Mouse (Mus musculus): ENCODE measurements around the gene Tmem136. TPM values are rescaled to one million over a fixed set of nuclear protein-coding genes. Genes with fewer than 3 reads are reported as not detected.

Gene Tmem136
- total and polyA plus RNA-seq, 3 experiments = 0.62 to 2.0 TPM; not detected in 1

- Histone ChIP-seq H3K27ac (ENCODE audit: control insufficient read depth, low read depth, low read length) (peak overlapping the region; percentile 93), H3K4me1 (ENCODE audit: control insufficient read depth in 1 of 2, insufficient read depth in 2 of 2, low read length in 2 of 2) (peaks cover 11 to 21% of the 10 kb centered on the region in 2 experiments), H3K27me3 (ENCODE audit: control insufficient read depth in 1 of 2, insufficient read depth in 2 of 2, low read length in 2 of 2) (no peaks in the 10 kb centered on the region), H3K9me3 (replicated peaks; ENCODE audit: insufficient read depth, low read length) (no peaks in the 10 kb centered on the region), H3K36me3 (ENCODE audit: control insufficient read depth in 1 of 2, insufficient read depth in 2 of 2, low read length in 2 of 2) (peaks cover 0 to 42% of the 10 kb centered on the region in 2 experiments; a peak in 2 of 4 replicates), H3K79me2 (ENCODE audit: control insufficient read depth, insufficient read depth, low read length, poor library complexity) (peaks cover 41% of the 10 kb centered on the region), H3K9ac (ENCODE audit: control insufficient read depth, low read depth, low read length, poor library complexity, severe bottlenecking) (peak overlapping the region; percentile 49), H3K4me3 (ENCODE audit: control insufficient read depth in 1 of 2, insufficient read depth in 1 of 2, low read depth in 2 of 2, low read length in 2 of 2) (peak overlapping the region; percentile 44 to 82)
- no peak for TF ChIP-seq CTCF (IDR thresholded peaks at IDR 0.05 in 2 of 3, conservative IDR thresholded peaks at IDR 0.05 in 1 of 3; ENCODE audit: control insufficient read depth in 1 of 3, insufficient read depth in 1 of 3, low read depth in 2 of 3, low read length in 3 of 3, poor library complexity in 1 of 3, severe bottlenecking in 1 of 3)
- TF ChIP-seq EP300 (IDR thresholded peaks at IDR 0.05; ENCODE audit: low read depth in 1 of 2, low read length in 2 of 2) = no peak
- 0 out of 2 replicates have a peak, but pooled peaks have one; percentile 16 for TF ChIP-seq ZNF384 (IDR thresholded peaks at IDR 0.05; ENCODE audit: low read depth, low read length)
- 0 out of 2 replicates have a peak, but pooled peaks have one; percentile 20 for TF ChIP-seq MXI1 (IDR thresholded peaks at IDR 0.05; ENCODE audit: low read depth, low read length)
- no peak for TF ChIP-seq TCF12 (IDR thresholded peaks at IDR 0.05; ENCODE audit: low read depth, low read length)
- TF ChIP-seq TBP (IDR thresholded peaks at IDR 0.05; ENCODE audit: low read depth, low read length) = peak; percentile 54; the same call in 1 of the 2 replicates
- TF ChIP-seq GATA1 (IDR thresholded peaks at IDR 0.05; ENCODE audit: low read depth, low read length) = no peak
- TF ChIP-seq RAD21 (IDR thresholded peaks at IDR 0.05; ENCODE audit: low read depth, low read length) = no peak
- peak; percentile 54 for DNase-seq (ENCODE audit: low read depth, low spot score)
Measured at GRCm38 (mm10) chr9:43102931-43103330, 13.4 kb downstream of the Tmem136 start.

- DNase-seq (ENCODE audit: low read depth, low spot score) = peak; percentile 96
- no peaks in the 10 kb centered on the region for H3K27me3 ChIP-seq (ENCODE audit: control insufficient read depth in 1 of 2, insufficient read depth in 2 of 2, low read length in 2 of 2)
- peak overlapping the region; percentile 31 to 44 for H3K4me3 ChIP-seq (ENCODE audit: control insufficient read depth in 1 of 2, insufficient read depth in 1 of 2, low read depth in 2 of 2, low read length in 2 of 2)
- peaks cover 13 to 28% of the 10 kb centered on the region in 2 experiments for H3K4me1 ChIP-seq (ENCODE audit: control insufficient read depth in 1 of 2, insufficient read depth in 2 of 2, low read length in 2 of 2)
- H3K36me3 ChIP-seq (ENCODE audit: control insufficient read depth in 1 of 2, insufficient read depth in 2 of 2, low read length in 2 of 2) = peaks cover 0 to 50% of the 10 kb centered on the region in 2 experiments; a peak in 2 of 4 replicates
- peak overlapping the region; percentile 93 for H3K27ac ChIP-seq (ENCODE audit: control insufficient read depth, low read depth, low read length)
- H3K9ac ChIP-seq (ENCODE audit: control insufficient read depth, low read depth, low read length, poor library complexity, severe bottlenecking) = peak overlapping the region; percentile 36
- H3K9me3 ChIP-seq (replicated peaks; ENCODE audit: insufficient read depth, low read length) = no peaks in the 10 kb centered on the region
- peaks cover 47% of the 10 kb centered on the region for H3K79me2 ChIP-seq (ENCODE audit: control insufficient read depth, insufficient read depth, low read length, poor library complexity)
- TF ChIP-seq USF2 (IDR thresholded peaks at IDR 0.05; ENCODE audit: borderline replicate concordance in 1 of 2, insufficient read depth in 1 of 2, low read depth in 1 of 2, low read length in 2 of 2) (no peak), ZMIZ1 (IDR thresholded peaks at IDR 0.05; ENCODE audit: low read depth, low read length) (peak; percentile 66; the same call in 1 of the 2 replicates), MXI1 (IDR thresholded peaks at IDR 0.05; ENCODE audit: low read depth, low read length) (peak; percentile 93), EP300 (IDR thresholded peaks at IDR 0.05; ENCODE audit: low read depth in 1 of 2, low read length in 2 of 2) (peak; percentile 93 to 95), ZKSCAN1 (IDR thresholded peaks at IDR 0.05; ENCODE audit: low read depth, low read length) (no peak), ZC3H11A (IDR thresholded peaks at IDR 0.05; ENCODE audit: low read depth, low read length) (no peak), ETS1 (IDR thresholded peaks at IDR 0.05; ENCODE audit: low read depth, low read length) (peak; percentile 94), MAFK (IDR thresholded peaks at IDR 0.05; ENCODE audit: borderline replicate concordance, low read depth, low read length) (peak; percentile 24; the same call in 1 of the 2 replicates), NRF1 (IDR thresholded peaks at IDR 0.05; ENCODE audit: insufficient read depth, low read depth, low read length, poor library complexity, severe bottlenecking) (no peak), GATA1 (IDR thresholded peaks at IDR 0.05; ENCODE audit: low read depth, low read length) (peak; percentile 96), BHLHE40 (IDR thresholded peaks at IDR 0.05; ENCODE audit: borderline replicate concordance, low read depth, low read length) (peak; percentile 90), MAZ (IDR thresholded peaks at IDR 0.05; ENCODE audit: low read depth, low read length) (no peak), USF1 (IDR thresholded peaks at IDR 0.05; ENCODE audit: low read depth, low read length) (no peak), TBP (IDR thresholded peaks at IDR 0.05; ENCODE audit: low read depth, low read length) (peak; percentile 46; the same call in 1 of the 2 replicates), ELF1 (IDR thresholded peaks at IDR 0.05; ENCODE audit: low read depth, low read length) (no peak), CHD1 (IDR thresholded peaks at IDR 0.05; ENCODE audit: low read depth, low read length) (no peak), RCOR1 (IDR thresholded peaks at IDR 0.05; ENCODE audit: low read depth, low read length) (peak; percentile 95), MEF2A (IDR thresholded peaks at IDR 0.05; ENCODE audit: extremely low read depth, insufficient replicate concordance, low read depth, low read length, poor library complexity, severe bottlenecking) (no peak), TAL1 (IDR thresholded peaks at IDR 0.05; ENCODE audit: low read length) (peak; percentile 99), E2F4 (IDR thresholded peaks at IDR 0.05; ENCODE audit: borderline replicate concordance, low read depth, low read length) (no peak), MYC (IDR thresholded peaks at IDR 0.05; ENCODE audit: low read depth, low read length) (peak; percentile 75; the same call in 1 of the 2 replicates), POLR2AphosphoS2 (IDR thresholded peaks at IDR 0.05; ENCODE audit: low read length) (no peak), JUND (IDR thresholded peaks at IDR 0.05; ENCODE audit: low read depth, low read length) (no peak), HCFC1 (IDR thresholded peaks at IDR 0.05; ENCODE audit: low read depth, low read length) (peak; percentile 34; the same call in 1 of the 2 replicates)
Measured at GRCm38 (mm10) chr9:43101936-43102595, 14.3 kb downstream of the Tmem136 start.
